Comparison of ENCODE assay signal across 22 mouse cellular contexts in genomic region chr12:21353681-21354080, GRCm38 (mm10).
"Had no signal": no experiment of that assay in that cellular context is flagged by ENCODE, and none has a peak within 500 bp of the region (broad histone marks: within the 10 kb centered on the region; RNA-seq: fewer than 3 reads in every experiment).

No protein-coding gene starts in this region.

- H3K9ac ChIP-seq: liver, embryonic 13.5 days; liver, embryonic 15.5 days; liver, postnatal 0 days; lung, embryonic 15.5 days; midbrain, embryonic 13.5 days; midbrain, embryonic 15.5 days; neural tube, embryonic 12.5 days; stomach, embryonic 15.5 days had no signal

- H3K27me3 ChIP-seq: liver, embryonic 13.5 days; liver, embryonic 15.5 days; lung, embryonic 15.5 days; megakaryocyte, embryonic 14.5 days; midbrain, embryonic 13.5 days; midbrain, embryonic 15.5 days; neural tube, embryonic 12.5 days; stomach, embryonic 15.5 days had no signal

- DNase-seq: liver; liver, embryonic 13.5 days; liver, postnatal 0 days; retina, postnatal 1 day; right cerebral cortex, adult 18-20 months; right cerebral cortex, postnatal 25 days; right cerebral cortex, postnatal 4 days; spleen, adult 18-20 months; thymus, adult 2 months; thymus, postnatal 25 days; thymus, postnatal 4 days had no signal

- H3K9me3 ChIP-seq: lung, embryonic 15.5 days; megakaryocyte, embryonic 14.5 days; midbrain, embryonic 15.5 days; stomach, embryonic 15.5 days had no signal

- H3K4me3 ChIP-seq: liver, embryonic 13.5 days; liver, embryonic 15.5 days; lung, embryonic 15.5 days; megakaryocyte, embryonic 14.5 days; midbrain, embryonic 13.5 days; midbrain, embryonic 15.5 days; neural tube, embryonic 12.5 days; stomach, embryonic 15.5 days had no signal

- H3K27ac ChIP-seq: liver, embryonic 13.5 days; liver, embryonic 15.5 days; lung, embryonic 15.5 days; macrophage; midbrain, embryonic 13.5 days; midbrain, embryonic 15.5 days; neural tube, embryonic 12.5 days; stomach, embryonic 15.5 days; stomach, postnatal 0 days had no signal

- ATAC-seq: liver, postnatal 0 days; midbrain, embryonic 13.5 days; midbrain, embryonic 15.5 days had no signal

- H3K4me1 ChIP-seq: liver, embryonic 13.5 days; liver, embryonic 15.5 days; lung, embryonic 15.5 days; megakaryocyte, embryonic 14.5 days; midbrain, embryonic 15.5 days; neural tube, embryonic 12.5 days; stomach, embryonic 15.5 days had no signal

- H3K4me2 ChIP-seq: liver, embryonic 11.5 days; liver, embryonic 13.5 days; liver, embryonic 15.5 days; lung, embryonic 15.5 days; midbrain, embryonic 11.5 days; midbrain, embryonic 13.5 days; midbrain, embryonic 15.5 days; neural tube, embryonic 12.5 days; stomach, embryonic 15.5 days had no signal
